Mouse (Mus musculus): ENCODE results near the gene Edil3. TPM values are rescaled to one million over a fixed set of nuclear protein-coding genes. Genes with fewer than 3 reads are reported as not detected.

Edil3 gene
- polyA plus RNA-seq (2014; fragmentation: Nextera tagmentation; extraction: Ambion mirVana) = 12.9 and 16.4 TPM in 2 replicates

- peak; percentile 79 for DNase-seq (ENCODE audit: low spot score)
- ATAC-seq (replicated peaks; ENCODE audit: low FRiP score, low TSS enrichment, low read depth) = peak; percentile 80
- Histone ChIP-seq H3K4me2 (ENCODE audit: low read length) (peak within 1 kb of the TSS; percentile 97), H3K27ac (ENCODE audit: low read depth) (no peak within 1 kb of the TSS), H3K27me3 (replicated peaks; ENCODE audit: control insufficient read depth, insufficient read depth, low read length) (no peaks in the 10 kb centered on the region), H3K9ac (ENCODE audit: low read length) (peak within 1 kb of the TSS; percentile 65), H3K4me3 (ENCODE audit: low read depth, low read length) (peak within 1 kb of the TSS; percentile 71), H3K36me3 (ENCODE audit: control insufficient read depth, insufficient read depth, low read length) (no peaks in the 10 kb centered on the region), H3K4me1 (replicated peaks; ENCODE audit: control insufficient read depth, insufficient read depth, low read length) (peaks cover 6% of the 10 kb centered on the region; the same call in 1 of the 2 replicates), H3K9me3 (ENCODE audit: control insufficient read depth, low read length) (no peaks in the 10 kb centered on the region)
- 1% methylated on average over 57 of the region's 60 CpGs for WGBS
Observed at GRCm38 (mm10) chr13:88821440-88822331, at the start of gene Edil3. Gene Edil3 (plus strand): TSS chr13:88821472.

GRCm38 (mm10) chr13:88799186-88799585 is 22.1 kb upstream of the Edil3 start:
- Histone ChIP-seq H3K27ac (ENCODE audit: low read depth) (no peak overlapping the region), H3K4me3 (ENCODE audit: low read depth, low read length) (no peak overlapping the region), H3K9me3 (ENCODE audit: control insufficient read depth, low read length) (no peaks in the 10 kb centered on the region), H3K4me1 (replicated peaks; ENCODE audit: control insufficient read depth, insufficient read depth, low read length) (no peaks in the 10 kb centered on the region), H3K9ac (ENCODE audit: low read length) (no peak overlapping the region), H3K27me3 (replicated peaks; ENCODE audit: control insufficient read depth, insufficient read depth, low read length) (no peaks in the 10 kb centered on the region), H3K4me2 (ENCODE audit: low read length) (no peak overlapping the region), H3K36me3 (ENCODE audit: control insufficient read depth, insufficient read depth, low read length) (no peaks in the 10 kb centered on the region)
- ATAC-seq (replicated peaks; ENCODE audit: low FRiP score, low TSS enrichment, low read depth) (no peak), DNase-seq (ENCODE audit: low spot score) (no peak)
- WGBS = 91% methylated on average over 1 of the region's 1 CpGs

DNA sequence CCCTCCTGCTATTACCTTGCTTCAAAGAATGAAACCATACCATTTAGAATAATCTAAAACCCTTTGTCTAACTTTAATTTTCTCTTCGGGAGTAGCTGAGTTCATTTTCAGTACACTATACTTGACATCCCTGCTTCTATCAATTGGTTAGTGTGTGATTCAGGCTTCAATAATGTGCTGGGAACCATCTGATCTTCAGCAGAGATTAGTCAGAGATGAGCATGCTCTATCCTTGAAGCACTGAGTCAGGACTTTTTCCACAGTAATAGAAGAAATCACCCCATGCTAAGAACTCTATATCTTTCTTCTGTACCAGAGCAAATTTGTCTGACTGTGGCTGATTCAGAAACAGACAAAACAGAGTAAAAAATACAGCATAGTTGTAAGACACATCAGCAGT is 20.3 kb upstream of the Edil3 start:
- WGBS = 87% methylated on average over 1 of the region's 1 CpGs
- no peak overlapping the region for H3K4me2 ChIP-seq (ENCODE audit: low read length)
- ATAC-seq (replicated peaks; ENCODE audit: low FRiP score, low TSS enrichment, low read depth) = no peak
- H3K27me3 ChIP-seq (replicated peaks; ENCODE audit: control insufficient read depth, insufficient read depth, low read length) = no peaks in the 10 kb centered on the region
- no peaks in the 10 kb centered on the region for H3K36me3 ChIP-seq (ENCODE audit: control insufficient read depth, insufficient read depth, low read length)
- H3K27ac ChIP-seq (ENCODE audit: low read depth) = no peak overlapping the region
- H3K4me3 ChIP-seq (ENCODE audit: low read depth, low read length) = no peak overlapping the region
- no peak for DNase-seq (ENCODE audit: low spot score)
- no peak overlapping the region for H3K9ac ChIP-seq (ENCODE audit: low read length)
- no peaks in the 10 kb centered on the region for H3K4me1 ChIP-seq (replicated peaks; ENCODE audit: control insufficient read depth, insufficient read depth, low read length)
- H3K9me3 ChIP-seq (ENCODE audit: control insufficient read depth, low read length) = no peaks in the 10 kb centered on the region

- Histone ChIP-seq H3K27me3 (replicated peaks; ENCODE audit: control insufficient read depth, insufficient read depth, low read length) (no peaks in the 10 kb centered on the region), H3K36me3 (ENCODE audit: control insufficient read depth, insufficient read depth, low read length) (no peaks in the 10 kb centered on the region), H3K9me3 (ENCODE audit: control insufficient read depth, low read length) (no peaks in the 10 kb centered on the region), H3K9ac (ENCODE audit: low read length) (no peak overlapping the region), H3K4me2 (ENCODE audit: low read length) (no peak overlapping the region), H3K4me3 (ENCODE audit: low read depth, low read length) (no peak overlapping the region), H3K4me1 (replicated peaks; ENCODE audit: control insufficient read depth, insufficient read depth, low read length) (no peaks in the 10 kb centered on the region), H3K27ac (ENCODE audit: low read depth) (no peak overlapping the region)
- ATAC-seq (replicated peaks; ENCODE audit: low FRiP score, low TSS enrichment, low read depth) = no peak
- no peak for DNase-seq (ENCODE audit: low spot score)
- 36% methylated on average over 1 of the region's 1 CpGs for WGBS
Observed at GRCm38 (mm10) chr13:88805838-88806237, 15.4 kb upstream of the Edil3 start.

DNA sequence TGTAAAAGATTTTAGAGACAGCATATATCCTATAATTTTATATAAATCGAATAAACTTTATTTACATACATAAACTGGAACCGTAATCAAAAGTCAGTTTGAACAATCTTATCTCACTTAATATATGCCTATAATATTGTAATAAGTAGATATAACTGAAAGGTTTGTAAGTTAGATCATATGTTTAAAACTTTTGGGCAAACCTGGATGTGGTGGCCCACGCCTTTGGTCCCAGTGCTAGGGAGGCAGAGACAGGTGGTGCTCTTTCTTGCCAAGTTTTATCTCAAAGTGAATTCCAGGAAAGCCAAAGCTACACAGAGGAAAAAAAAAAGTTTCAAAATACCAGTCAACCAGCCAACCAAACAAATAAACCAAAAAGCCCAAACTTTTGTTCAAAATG is 15.0 kb upstream of the Edil3 start:
- no peaks in the 10 kb centered on the region for H3K36me3 ChIP-seq (ENCODE audit: control insufficient read depth, insufficient read depth, low read length)
- H3K27me3 ChIP-seq (replicated peaks; ENCODE audit: control insufficient read depth, insufficient read depth, low read length) = no peaks in the 10 kb centered on the region
- H3K9ac ChIP-seq (ENCODE audit: low read length) = no peak overlapping the region
- no peaks in the 10 kb centered on the region for H3K4me1 ChIP-seq (replicated peaks; ENCODE audit: control insufficient read depth, insufficient read depth, low read length)
- no peak for ATAC-seq (replicated peaks; ENCODE audit: low FRiP score, low TSS enrichment, low read depth)
- no peak overlapping the region for H3K4me3 ChIP-seq (ENCODE audit: low read depth, low read length)
- no peak overlapping the region for H3K27ac ChIP-seq (ENCODE audit: low read depth)
- no peak for DNase-seq (ENCODE audit: low spot score)
- 90% methylated on average over 3 of the region's 3 CpGs for WGBS
- no peaks in the 10 kb centered on the region for H3K9me3 ChIP-seq (ENCODE audit: control insufficient read depth, low read length)
- H3K4me2 ChIP-seq (ENCODE audit: low read length) = no peak overlapping the region

- H3K4me1 ChIP-seq (replicated peaks; ENCODE audit: control insufficient read depth, insufficient read depth, low read length) = no peaks in the 10 kb centered on the region
- no peak overlapping the region for H3K4me2 ChIP-seq (ENCODE audit: low read length)
- no peaks in the 10 kb centered on the region for H3K9me3 ChIP-seq (ENCODE audit: control insufficient read depth, low read length)
- no peak overlapping the region for H3K4me3 ChIP-seq (ENCODE audit: low read depth, low read length)
- H3K27me3 ChIP-seq (replicated peaks; ENCODE audit: control insufficient read depth, insufficient read depth, low read length) = no peaks in the 10 kb centered on the region
- no peak overlapping the region for H3K27ac ChIP-seq (ENCODE audit: low read depth)
- H3K36me3 ChIP-seq (ENCODE audit: control insufficient read depth, insufficient read depth, low read length) = no peaks in the 10 kb centered on the region
- no peak overlapping the region for H3K9ac ChIP-seq (ENCODE audit: low read length)
- DNase-seq (ENCODE audit: low spot score) (no peak), ATAC-seq (replicated peaks; ENCODE audit: low FRiP score, low TSS enrichment, low read depth) (no peak)
- 78% methylated on average over 1 of the region's 1 CpGs for WGBS
Observed at GRCm38 (mm10) chr13:88810097-88810496, 11.2 kb upstream of the Edil3 start.

DNA sequence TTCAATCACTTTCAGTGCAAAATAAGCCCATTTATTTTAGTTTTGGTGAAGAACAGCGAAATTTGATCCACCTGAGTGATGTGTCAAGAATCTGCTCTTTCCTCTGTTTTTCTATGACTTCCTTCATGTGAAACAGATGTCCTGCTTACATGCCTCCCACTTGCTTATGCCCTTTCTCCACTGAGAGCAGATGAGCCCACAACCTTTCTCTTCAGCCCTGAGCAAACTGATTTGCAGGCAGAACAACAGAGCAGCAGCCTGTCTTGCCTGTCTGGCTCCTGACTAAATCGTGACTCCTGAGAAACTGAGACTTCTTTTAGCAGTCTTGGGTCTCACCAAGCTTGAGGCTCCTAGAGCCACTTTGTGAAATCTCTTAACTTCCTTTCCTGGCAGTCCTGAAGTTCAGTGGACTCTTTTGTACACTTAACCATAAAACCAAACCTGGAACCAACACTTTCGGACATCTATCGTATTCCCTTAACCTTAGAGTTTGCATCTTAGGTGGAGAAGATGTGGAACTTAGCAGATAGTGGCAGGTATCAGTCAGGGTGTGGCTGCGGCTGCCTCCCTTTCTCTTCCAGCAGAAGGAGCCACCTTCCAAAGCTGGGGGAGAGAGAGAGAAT is 475 bp upstream of the Edil3 start:
- Histone ChIP-seq H3K9me3 (ENCODE audit: control insufficient read depth, low read length) (no peaks in the 10 kb centered on the region), H3K4me2 (ENCODE audit: low read length) (peak overlapping the region; percentile 97), H3K4me1 (replicated peaks; ENCODE audit: control insufficient read depth, insufficient read depth, low read length) (peaks cover 6% of the 10 kb centered on the region; the same call in 1 of the 2 replicates), H3K9ac (ENCODE audit: low read length) (no peak overlapping the region), H3K4me3 (ENCODE audit: low read depth, low read length) (peak overlapping the region; percentile 71), H3K27ac (ENCODE audit: low read depth) (no peak overlapping the region), H3K27me3 (replicated peaks; ENCODE audit: control insufficient read depth, insufficient read depth, low read length) (no peaks in the 10 kb centered on the region), H3K36me3 (ENCODE audit: control insufficient read depth, insufficient read depth, low read length) (no peaks in the 10 kb centered on the region)
- ATAC-seq (replicated peaks; ENCODE audit: low FRiP score, low TSS enrichment, low read depth) = no peak
- WGBS = 17% methylated on average over 5 of the region's 5 CpGs
- DNase-seq (ENCODE audit: low spot score) = no peak

GRCm38 (mm10) chr13:88822332-88822895 is 1.1 kb downstream of the Edil3 start:
- H3K4me3 ChIP-seq (ENCODE audit: low read depth, low read length) = peak overlapping the region; percentile 71
- no peaks in the 10 kb centered on the region for H3K27me3 ChIP-seq (replicated peaks; ENCODE audit: control insufficient read depth, insufficient read depth, low read length)
- H3K9me3 ChIP-seq (ENCODE audit: control insufficient read depth, low read length) = no peaks in the 10 kb centered on the region
- H3K4me1 ChIP-seq (replicated peaks; ENCODE audit: control insufficient read depth, insufficient read depth, low read length) = peaks cover 6% of the 10 kb centered on the region; the same call in 1 of the 2 replicates
- DNase-seq (ENCODE audit: low spot score) = no peak
- no peaks in the 10 kb centered on the region for H3K36me3 ChIP-seq (ENCODE audit: control insufficient read depth, insufficient read depth, low read length)
- no peak for ATAC-seq (replicated peaks; ENCODE audit: low FRiP score, low TSS enrichment, low read depth)
- H3K4me2 ChIP-seq (ENCODE audit: low read length) = peak overlapping the region; percentile 97
- no peak overlapping the region for H3K27ac ChIP-seq (ENCODE audit: low read depth)
- H3K9ac ChIP-seq (ENCODE audit: low read length) = peak overlapping the region; percentile 65; the same call in 1 of the 2 replicates
- 13% methylated on average over 10 of the region's 10 CpGs for WGBS

Measured in intestine, embryonic 14.5 days (tissue).